Mouse (Mus musculus) lung, postnatal 0 days (tissue): ENCODE measurements around the gene Nfatc2. TPM values are rescaled to one million over a fixed set of nuclear protein-coding genes. Genes with fewer than 3 reads are reported as not detected.

Source experiments
- ATAC-seq: fragments of 200-750 bp; cut with Nextera tagmentation; 2 replicates; pipeline ENCODE4 v1.8.0; 2017; ENCODE audit warnings: moderate library complexity
- DNase-seq: peaks from one replicate; pipeline ENCODE4 v3.0.0-alpha.2; 2016; ENCODE audit warnings: low spot score
- H3K27ac ChIP-seq: fragments of 300-500 bp; sonication (generic); 2 replicates; pipeline ENCODE4 v1.5.1; 2014; ENCODE audit warnings: antibody characterized with exemption, mild to moderate bottlenecking, low read length, mixed read lengths
- H3K27me3 ChIP-seq: fragments of 300-500 bp; sonication (generic); replicated peaks from 2 replicates; pipeline ENCODE4 v1.6.1; 2014; ENCODE audit warnings: low read length, mixed read lengths; ENCODE audit not compliant: insufficient read depth
- H3K36me3 ChIP-seq: fragments of 300-500 bp; sonication (generic); 2 replicates; pipeline ENCODE4 v1.6.1; 2014; ENCODE audit warnings: low read length, mixed read lengths; ENCODE audit not compliant: insufficient read depth
- H3K4me1 ChIP-seq: fragments of 300-500 bp; sonication (generic); 2 replicates; pipeline ENCODE4 v1.6.1; 2014; ENCODE audit warnings: antibody characterized with exemption, low read depth, low read length, mixed read lengths; ENCODE audit not compliant: insufficient read depth
- H3K4me2 ChIP-seq: fragments of 300-500 bp; sonication (generic); replicated peaks from 2 replicates; pipeline ENCODE4 v1.6.1; 2014; ENCODE audit warnings: low read depth, mild to moderate bottlenecking, low read length, moderate library complexity, mixed read lengths
- H3K4me3 ChIP-seq: fragments of 300-500 bp; sonication (generic); 2 replicates; pipeline ENCODE4 v1.5.1; 2014; ENCODE audit warnings: low read depth, low read length
- H3K9ac ChIP-seq: fragments of 300-500 bp; sonication (generic); replicated peaks from 2 replicates; pipeline ENCODE4 v1.6.1; 2014; ENCODE audit warnings: low read depth, mild to moderate bottlenecking
- H3K9me3 ChIP-seq: fragments of 300-500 bp; sonication (generic); 2 replicates; pipeline ENCODE4 v1.6.1; 2016; ENCODE audit warnings: low read length, mixed read lengths
- CTCF ChIP-seq: IDR thresholded peaks from 2 replicates; pipeline ENCODE4 v1.5.1; 2016; ENCODE audit warnings: antibody characterized with exemption, mild to moderate bottlenecking
- EP300 ChIP-seq: IDR thresholded peaks from 2 replicates; pipeline ENCODE4 v1.6.1; 2016; ENCODE audit warnings: antibody characterized with exemption, mild to moderate bottlenecking, control low read depth
- WGBS: fragments of 180-500 bp; shearing (Covaris S2); extraction: QIAGEN DNeasy Blood & Tissue Kit; methylation state at CpG from one replicate; pipeline ENCODE4 v1.1.7; 2014; 5-methylcytosine and 5-hydroxymethylcytosine counted together
- polyA plus RNA-seq: library from polyadenylated mRNA; unstranded; fragments of >200 nt; fragmentation: Nextera tagmentation; extraction: Ambion mirVana; gene quantifications from 2 replicates; pipeline ENCODE4 v1.2.1, GENCODE M21; 2015

Gene Nfatc2
- polyA plus RNA-seq, 1 experiment from 2014 or later = 0.72 TPM

DNA sequence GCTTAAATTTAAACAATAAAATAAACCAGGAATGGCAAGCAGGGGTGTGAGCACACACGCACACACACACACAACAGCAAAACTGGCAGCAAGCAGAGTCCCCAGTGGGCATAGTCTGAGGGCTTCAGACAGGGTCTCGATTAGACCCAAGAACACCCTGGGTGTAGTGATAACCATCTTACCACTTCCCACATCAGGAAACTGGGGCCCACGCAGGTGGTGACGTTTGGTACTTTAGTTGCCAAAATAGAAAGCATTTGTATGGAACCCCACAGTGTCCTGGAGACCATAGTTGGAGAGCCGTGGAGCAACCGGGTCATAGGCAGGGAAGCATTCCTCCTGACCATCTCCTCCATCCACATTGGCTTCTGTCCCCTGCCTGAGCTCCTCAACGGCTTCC, 5.8 kb downstream of the Nfatc2 start:
- TF ChIP-seq CTCF (no peak), EP300 (no peak)

DNA sequence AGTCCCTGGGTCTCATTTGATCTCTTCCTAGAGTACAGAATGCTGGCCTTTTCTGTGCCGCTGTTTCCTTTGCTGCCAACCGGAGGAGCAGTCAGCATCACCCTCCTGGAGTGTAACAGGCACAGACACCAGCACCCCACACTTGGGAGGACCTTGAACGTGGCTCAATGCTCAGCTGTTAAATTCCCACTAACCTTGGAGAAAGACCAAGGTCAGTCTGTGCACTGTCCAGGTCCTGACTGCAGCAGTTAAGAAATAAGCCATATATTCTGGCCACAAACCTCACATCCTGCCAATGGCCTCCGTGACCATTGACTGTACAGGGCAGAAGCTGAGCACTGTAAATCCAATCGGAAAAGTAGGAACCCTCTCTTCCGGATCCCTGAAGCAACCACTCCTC, 7.8 kb downstream of the Nfatc2 start:
- 86% methylated on average over 6 of the region's 6 CpGs for WGBS
- ATAC-seq (no peak), DNase-seq (no peak)
- Histone ChIP-seq H3K27ac (no peak overlapping the region), H3K9ac (no peak overlapping the region), H3K9me3 (no peaks in the 10 kb centered on the region), H3K4me2 (no peak overlapping the region), H3K27me3 (0 out of 2 replicates have a peak, but pooled peaks cover 9% of the 10 kb centered on the region), H3K36me3 (no peaks in the 10 kb centered on the region), H3K4me3 (no peak overlapping the region), H3K4me1 (no peaks in the 10 kb centered on the region)
- TF ChIP-seq EP300 (no peak), CTCF (no peak)

More for the DNA sequence above, 5.8 kb downstream of the Nfatc2 start:
- DNase-seq (no peak), ATAC-seq (no peak)
- Histone ChIP-seq H3K36me3 (no peaks in the 10 kb centered on the region), H3K27ac (no peak overlapping the region), H3K4me1 (no peaks in the 10 kb centered on the region), H3K9ac (no peak overlapping the region), H3K27me3 (peaks cover 12% of the 10 kb centered on the region; the same call in 1 of the 2 replicates), H3K4me3 (no peak overlapping the region), H3K9me3 (no peaks in the 10 kb centered on the region), H3K4me2 (no peak overlapping the region)
- WGBS = 69% methylated on average over 7 of the region's 7 CpGs

DNA sequence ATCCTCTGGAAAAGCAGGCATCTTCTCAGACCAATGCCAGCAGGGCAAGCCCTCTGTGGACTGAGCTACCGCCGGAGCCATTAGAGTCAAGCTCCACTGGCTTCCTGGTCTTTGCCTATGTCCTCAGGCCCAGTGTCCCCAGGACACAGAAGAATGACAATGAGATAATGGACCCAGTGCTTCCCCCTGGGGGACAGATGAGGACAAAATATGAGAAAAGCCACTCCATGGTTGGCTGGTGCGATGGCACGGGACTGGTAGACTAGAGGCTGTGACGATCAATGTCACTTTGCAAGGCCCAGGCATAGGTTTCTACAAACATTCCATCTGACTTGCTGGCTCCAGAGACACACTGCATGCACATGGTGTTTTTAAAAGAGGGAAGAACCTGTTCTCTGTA, 8.5 kb downstream of the Nfatc2 start:
- Histone ChIP-seq H3K36me3 (no peaks in the 10 kb centered on the region), H3K9ac (no peak overlapping the region), H3K27me3 (0 out of 2 replicates have a peak, but pooled peaks cover 11% of the 10 kb centered on the region), H3K4me3 (no peak overlapping the region), H3K9me3 (no peaks in the 10 kb centered on the region), H3K4me1 (no peaks in the 10 kb centered on the region), H3K27ac (no peak overlapping the region), H3K4me2 (no peak overlapping the region)
- TF ChIP-seq CTCF (peak; percentile 50), EP300 (no peak)
- WGBS = 90% methylated on average over 5 of the region's 5 CpGs
- DNase-seq (no peak), ATAC-seq (no peak)

GRCm38 (mm10) chr2:168591076-168591475, 10.4 kb downstream of the Nfatc2 start:
- H3K4me2 ChIP-seq = no peak overlapping the region
- ATAC-seq = no peak
- H3K27me3 ChIP-seq = 0 out of 2 replicates have a peak, but pooled peaks cover 12% of the 10 kb centered on the region
- H3K36me3 ChIP-seq = no peaks in the 10 kb centered on the region
- no peak for TF ChIP-seq CTCF
- no peak for TF ChIP-seq EP300
- no peak overlapping the region for H3K9ac ChIP-seq
- no peak overlapping the region for H3K27ac ChIP-seq
- no peak for DNase-seq
- no peaks in the 10 kb centered on the region for H3K4me1 ChIP-seq
- H3K4me3 ChIP-seq = no peak overlapping the region
- WGBS = 53% methylated on average over 2 of the region's 2 CpGs
- H3K9me3 ChIP-seq = no peaks in the 10 kb centered on the region

DNA sequence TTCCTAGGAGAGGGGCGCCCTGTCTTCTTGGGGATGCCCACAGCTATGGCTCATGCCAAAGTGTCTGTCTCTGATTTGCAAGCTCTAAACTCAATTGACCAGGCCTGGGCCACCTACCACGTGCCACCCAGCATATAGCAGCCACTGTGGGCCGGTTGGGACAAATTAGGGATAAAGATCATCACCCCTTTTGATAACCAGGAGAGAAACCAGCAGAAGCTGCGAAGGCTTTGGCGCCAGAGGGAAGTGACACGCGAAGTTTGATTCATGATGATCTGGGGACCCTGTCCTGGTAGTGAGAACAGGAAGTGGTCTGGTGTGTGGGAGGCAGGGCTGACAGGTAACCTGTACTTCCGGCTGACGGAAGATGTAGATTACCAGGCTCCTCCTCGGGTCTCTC, 10.9 kb downstream of the Nfatc2 start:
- TF ChIP-seq CTCF (no peak), EP300 (no peak)
- ATAC-seq = no peak; the same call in 1 of the 2 replicates
- Histone ChIP-seq H3K9ac (no peak overlapping the region), H3K4me2 (peak overlapping the region; percentile 71), H3K4me1 (no peaks in the 10 kb centered on the region), H3K27ac (no peak overlapping the region), H3K9me3 (no peaks in the 10 kb centered on the region), H3K36me3 (no peaks in the 10 kb centered on the region), H3K27me3 (0 out of 2 replicates have a peak, but pooled peaks cover 12% of the 10 kb centered on the region), H3K4me3 (peak overlapping the region; percentile 33; the same call in 1 of the 2 replicates)
- no peak for DNase-seq
- 31% methylated on average over 10 of the region's 10 CpGs for WGBS

GRCm38 (mm10) chr2:168590168-168590551, 11.3 kb downstream of the Nfatc2 start:
- Histone ChIP-seq H3K36me3 (no peaks in the 10 kb centered on the region), H3K27me3 (0 out of 2 replicates have a peak, but pooled peaks cover 12% of the 10 kb centered on the region), H3K9ac (no peak overlapping the region), H3K9me3 (no peaks in the 10 kb centered on the region), H3K4me3 (peak overlapping the region; percentile 33), H3K4me1 (no peaks in the 10 kb centered on the region), H3K27ac (no peak overlapping the region), H3K4me2 (peak overlapping the region; percentile 71)
- peak; percentile 88 for ATAC-seq
- peak; percentile 57 for DNase-seq
- TF ChIP-seq CTCF (no peak), EP300 (no peak)
- WGBS = 1% methylated on average over 33 of the region's 38 CpGs
